Mouse (Mus musculus): ENCODE measurements around the gene Podxl.

DNA sequence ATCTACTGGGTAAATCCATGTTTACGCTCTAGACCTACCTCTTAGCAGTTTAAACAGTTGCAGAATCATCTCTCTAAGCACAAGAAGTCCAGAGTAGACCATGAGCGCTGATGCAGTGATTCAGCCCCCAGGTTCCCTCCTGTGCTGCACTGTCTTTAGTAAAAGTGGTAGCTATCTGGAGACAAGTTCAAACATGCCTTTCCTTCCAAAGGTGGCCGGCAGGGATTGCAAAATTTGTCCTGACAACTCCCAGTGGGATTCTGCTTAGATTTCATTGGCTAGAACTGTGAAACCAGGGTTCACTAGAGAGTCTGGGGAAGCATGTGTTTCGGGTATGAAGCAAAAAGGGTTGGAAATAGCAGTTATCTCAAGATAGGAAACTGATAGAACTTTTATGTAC lies 83.8 kb downstream of the Podxl start:
- no peak for TF ChIP-seq POLR2A (IDR thresholded peaks at IDR 0.05; ENCODE audit: low read depth, low read length)
- TF ChIP-seq CTCF (conservative IDR thresholded peaks at IDR 0.05; ENCODE audit: insufficient read depth, insufficient read length, low read depth, low read length) = no peak

All from kidney, adult 2 months (tissue).